Mouse (Mus musculus) bone marrow macrophage, adult 2 months (primary cell): ENCODE measurements around the gene Nxph3. TPM values are rescaled to one million over a fixed set of nuclear protein-coding genes. Genes with fewer than 3 reads are reported as not detected.

Source experiments
- H3K27ac ChIP-seq: 2 replicates; pipeline ENCODE4 v1.5.1; 2012; ENCODE audit warnings: low read depth, low read length; ENCODE audit not compliant: insufficient read depth
- H3K4me1 ChIP-seq: 2 replicates; pipeline ENCODE4 v1.6.1; 2012; ENCODE audit warnings: low read length; ENCODE audit not compliant: control insufficient read depth, insufficient read depth
- H3K4me3 ChIP-seq: 2 replicates; pipeline ENCODE4 v1.5.1; 2012; ENCODE audit warnings: mild to moderate bottlenecking, low read length, moderate library complexity; ENCODE audit not compliant: insufficient read depth
- CTCF ChIP-seq: IDR thresholded peaks from 2 replicates; pipeline ENCODE4 v1.5.1; 2012; ENCODE audit warnings: low read depth, mild to moderate bottlenecking, low read length, moderate library complexity
- POLR2A ChIP-seq: IDR thresholded peaks from 2 replicates; pipeline ENCODE4 v1.6.1; 2012; ENCODE audit warnings: mild to moderate bottlenecking, low read depth, low read length, borderline replicate concordance
- polyA plus RNA-seq: library from polyadenylated mRNA; stranded (reverse); fragments of >200 nt; gene quantifications from 2 replicates; pipeline ENCODE4 v1.2.4, GENCODE M21; 2012; ENCODE audit not compliant: missing spikeins, insufficient read depth, insufficient read length

The Nxph3 gene
- polyA plus RNA-seq, 1 experiment, result not detected

DNA sequence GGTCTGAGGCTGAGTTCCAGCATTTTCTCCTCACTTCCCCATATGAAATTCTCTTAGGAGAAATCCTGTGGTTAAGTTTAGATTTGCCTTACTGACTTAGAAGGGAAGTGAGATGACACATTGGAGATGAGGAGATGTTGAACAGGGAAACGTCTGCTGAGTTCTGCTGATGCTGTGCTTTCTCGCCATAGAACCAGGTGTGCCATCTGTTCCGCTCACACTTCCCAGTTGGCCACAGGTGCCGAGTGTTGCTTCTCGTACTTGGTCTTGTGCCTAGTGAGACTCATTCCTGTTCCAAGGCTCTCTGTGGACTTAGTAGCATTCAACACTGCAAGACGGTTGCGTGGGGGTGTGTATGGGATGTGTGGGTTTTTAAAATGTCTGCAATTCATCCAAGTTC is 38.0 kb downstream of the Nxph3 start:
- TF ChIP-seq CTCF (no peak), POLR2A (no peak)
- H3K4me3 ChIP-seq, result no peak overlapping the region
- H3K27ac ChIP-seq, result peak overlapping the region; percentile 39; the same call in 1 of the 2 replicates
- peaks cover 11% of the 10 kb centered on the region for H3K4me1 ChIP-seq

DNA sequence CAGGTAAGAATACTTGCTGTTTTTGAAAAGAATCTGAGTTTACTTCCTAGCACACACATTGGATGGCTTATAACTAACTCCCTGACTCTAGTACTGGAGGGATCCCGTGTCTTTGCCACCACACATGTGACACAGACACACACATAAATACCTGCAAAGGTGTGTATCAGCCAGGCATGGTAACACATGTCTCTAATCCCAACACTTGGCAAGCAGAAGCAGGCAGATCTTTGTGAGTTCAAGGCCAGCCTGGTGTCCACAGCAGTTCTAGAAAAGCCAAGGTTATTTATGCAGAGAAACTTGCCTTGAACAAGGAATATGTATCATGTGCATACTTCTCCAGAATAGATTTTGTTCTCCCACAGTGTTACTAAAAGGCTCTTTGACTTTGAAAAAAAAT is 40.9 kb downstream of the Nxph3 start:
- Histone ChIP-seq H3K27ac (no peak overlapping the region), H3K4me3 (no peak overlapping the region), H3K4me1 (peaks cover 11% of the 10 kb centered on the region)
- TF ChIP-seq CTCF (no peak), POLR2A (no peak)

DNA sequence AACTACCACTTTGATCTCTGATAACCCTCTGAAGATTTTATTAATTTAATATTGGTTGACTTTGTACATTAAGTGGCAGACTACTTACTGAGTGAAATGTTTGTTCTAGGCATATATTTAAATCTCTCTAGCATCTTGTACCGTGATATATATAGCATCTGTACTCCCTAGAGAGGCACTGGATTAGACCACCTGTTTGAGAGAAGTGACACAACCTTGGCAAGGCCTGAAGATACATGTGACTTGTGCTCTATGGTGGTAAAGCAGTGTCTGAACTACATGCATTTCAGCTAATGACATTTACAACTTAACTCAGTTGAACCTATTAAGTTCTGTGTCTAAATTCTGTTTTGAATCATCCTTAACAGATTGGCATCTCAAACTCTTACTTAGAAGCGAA is 41.4 kb downstream of the Nxph3 start:
- no peak for TF ChIP-seq POLR2A
- no peak for TF ChIP-seq CTCF
- Histone ChIP-seq H3K27ac (no peak overlapping the region), H3K4me3 (no peak overlapping the region), H3K4me1 (peaks cover 11% of the 10 kb centered on the region)

DNA sequence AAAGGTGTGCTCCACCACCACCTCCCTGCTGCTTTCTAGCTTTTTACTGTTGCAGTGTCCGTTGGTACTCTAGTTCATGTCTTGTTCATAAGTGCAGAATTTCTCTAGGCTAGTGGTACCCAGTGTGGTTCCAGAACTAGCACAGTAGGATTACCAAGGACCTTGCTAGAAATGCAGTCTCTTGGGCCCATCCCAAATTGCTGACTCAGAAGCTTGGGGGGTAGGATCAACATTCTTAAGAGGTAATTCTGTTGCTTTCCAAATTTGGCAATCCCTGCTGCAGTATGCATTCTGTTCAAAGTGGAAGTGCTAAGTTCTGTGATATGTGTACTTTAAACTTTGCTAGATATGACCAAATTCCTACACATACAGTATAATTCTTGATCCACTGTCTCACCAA is 46.6 kb downstream of the Nxph3 start:
- Histone ChIP-seq H3K27ac (no peak overlapping the region), H3K4me1 (peaks cover 7% of the 10 kb centered on the region), H3K4me3 (no peak overlapping the region)
- no peak for TF ChIP-seq CTCF
- no peak for TF ChIP-seq POLR2A

DNA sequence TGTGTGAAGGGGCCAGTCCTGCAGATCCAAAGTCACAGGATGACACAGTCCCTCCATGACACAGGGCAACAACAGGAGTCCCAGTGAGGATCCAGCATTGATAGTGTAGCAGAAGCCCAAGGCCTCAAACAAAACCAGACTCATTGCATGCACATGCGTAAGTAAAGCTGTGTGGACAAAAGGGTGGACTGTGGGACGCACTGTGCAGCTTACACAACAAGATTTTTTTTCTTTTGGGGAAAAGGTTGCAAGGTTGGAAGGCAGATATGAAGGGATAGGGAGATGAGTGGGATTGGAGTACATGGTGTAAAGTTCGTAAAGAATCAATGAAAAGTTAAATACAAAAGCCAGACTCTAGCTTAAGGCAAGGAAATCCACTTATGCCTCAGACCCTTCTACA is 52.2 kb downstream of the Nxph3 start:
- Histone ChIP-seq H3K27ac (no peak overlapping the region), H3K4me1 (no peaks in the 10 kb centered on the region; the same call in none of the 2 replicates), H3K4me3 (no peak overlapping the region)
- TF ChIP-seq CTCF (no peak), POLR2A (no peak)

DNA sequence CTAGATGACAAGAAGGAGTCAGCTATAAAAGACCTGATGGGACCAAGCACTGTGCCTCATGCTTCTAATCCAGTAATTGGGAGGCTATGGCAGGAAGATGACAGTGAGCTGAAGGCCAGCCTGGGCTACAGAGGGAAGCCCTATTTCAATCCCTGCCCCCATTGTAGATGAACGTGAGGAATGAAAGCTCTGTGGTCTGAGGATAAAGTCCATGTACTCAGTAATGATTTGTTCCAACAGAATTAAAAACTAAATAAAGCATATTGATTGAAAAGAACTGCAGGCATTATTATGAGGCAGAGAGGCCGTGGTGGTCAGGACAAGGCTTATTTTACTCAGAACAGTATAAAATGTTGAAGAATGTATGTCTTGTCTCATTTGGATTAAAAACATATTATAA is 53.5 kb downstream of the Nxph3 start:
- Histone ChIP-seq H3K27ac (no peak overlapping the region), H3K4me1 (no peaks in the 10 kb centered on the region), H3K4me3 (no peak overlapping the region)
- no peak for TF ChIP-seq POLR2A
- TF ChIP-seq CTCF, result no peak

Other genes with a start within 250 kb of the Nxph3 start
- 41.2 and 41.7 TPM in 2 replicates for gene Kat7, start 204.3 kb downstream of the Nxph3 start, polyA plus RNA-seq
- gene Fam117a, start 177.6 kb downstream of the Nxph3 start, polyA plus RNA-seq, result 3.3 and 3.4 TPM in 2 replicates
- 35.9 and 40.1 TPM in 2 replicates for gene Slc35b1, start 129.9 kb downstream of the Nxph3 start, polyA plus RNA-seq
- 113 and 124 TPM in 2 replicates for gene Spop, start 100.5 kb downstream of the Nxph3 start, polyA plus RNA-seq
- not detected in 2 replicates for gene Ngfr, start 73.2 kb upstream of the Nxph3 start, polyA plus RNA-seq
- 54.8 and 59.1 TPM in 2 replicates for gene Phb, start 152.4 kb upstream of the Nxph3 start, polyA plus RNA-seq
- gene Zfp652, start 198.1 kb upstream of the Nxph3 start, polyA plus RNA-seq, result 47.7 and 51.5 TPM in 2 replicates
- gene B130006D01Rik, start 209.0 kb upstream of the Nxph3 start, polyA plus RNA-seq, result 1.6 and 2.1 TPM in 2 replicates